Mouse (Mus musculus) midbrain, postnatal 0 days (tissue): ENCODE measurements at regions not wholly inside any gene's neighbourhood (a gene's known extent, or its start where the extent isn't known, plus 50 kb on each side); places are given as distances from the start of the nearest gene placed in this dataset.

Source experiments
- ATAC-seq: fragments of 200-750 bp; cut with Nextera tagmentation; 2 replicates; pipeline ENCODE4 v1.8.0; 2017; ENCODE audit warnings: moderate number of reproducible peaks, mild to moderate bottlenecking, moderate TSS enrichment, moderate library complexity; ENCODE audit not compliant: low FRiP score
- DNase-seq: peaks from one replicate; pipeline ENCODE4 v3.0.0-alpha.2; 2015; ENCODE audit warnings: low spot score
- H3K27ac ChIP-seq: fragments of 300-500 bp; sonication (generic); 2 replicates; pipeline ENCODE4 v1.5.1; 2014; ENCODE audit warnings: low read depth, mild to moderate bottlenecking, low read length, mixed read lengths
- H3K27me3 ChIP-seq: fragments of 300-500 bp; sonication (generic); 2 replicates; pipeline ENCODE4 v1.6.1; 2014; ENCODE audit warnings: low read length, control low read depth, mixed read lengths; ENCODE audit not compliant: insufficient read depth
- H3K36me3 ChIP-seq: fragments of 300-500 bp; sonication (generic); 2 replicates; pipeline ENCODE4 v1.6.1; 2014; ENCODE audit warnings: low read length, control low read depth, mixed read lengths; ENCODE audit not compliant: insufficient read depth
- H3K4me1 ChIP-seq: fragments of 300-500 bp; sonication (generic); 2 replicates; pipeline ENCODE4 v1.6.1; 2014; ENCODE audit warnings: mild to moderate bottlenecking, control low read depth, antibody characterized with exemption, low read length, mixed read lengths; ENCODE audit not compliant: insufficient read depth
- H3K4me2 ChIP-seq: fragments of 300-500 bp; sonication (generic); 2 replicates; pipeline ENCODE4 v1.6.1; 2014; ENCODE audit warnings: low read depth, mild to moderate bottlenecking, low read length, mixed read lengths; ENCODE audit not compliant: poor library complexity, severe bottlenecking
- H3K4me3 ChIP-seq: fragments of 300-500 bp; sonication (generic); 2 replicates; pipeline ENCODE4 v1.5.1; 2014; ENCODE audit warnings: low read depth, mild to moderate bottlenecking, low read length, moderate library complexity
- H3K9ac ChIP-seq: fragments of 300-500 bp; sonication (generic); replicated peaks from 2 replicates; pipeline ENCODE4 v1.6.1; 2014; ENCODE audit warnings: mild to moderate bottlenecking, low read length, moderate library complexity, mixed read lengths; ENCODE audit not compliant: poor library complexity, severe bottlenecking
- H3K9me3 ChIP-seq: fragments of 300-500 bp; sonication (generic); 2 replicates; pipeline ENCODE4 v1.6.1; 2016; ENCODE audit warnings: low read length, control low read depth
- CTCF ChIP-seq: IDR thresholded peaks from 2 replicates; pipeline ENCODE4 v1.5.1; 2016; ENCODE audit warnings: antibody characterized with exemption, mild to moderate bottlenecking
- WGBS: fragments of 180-500 bp; shearing (Covaris S2); extraction: QIAGEN DNeasy Blood & Tissue Kit; methylation state at CpG from one replicate; pipeline ENCODE4 v1.1.7; 2014; 5-methylcytosine and 5-hydroxymethylcytosine counted together

DNA sequence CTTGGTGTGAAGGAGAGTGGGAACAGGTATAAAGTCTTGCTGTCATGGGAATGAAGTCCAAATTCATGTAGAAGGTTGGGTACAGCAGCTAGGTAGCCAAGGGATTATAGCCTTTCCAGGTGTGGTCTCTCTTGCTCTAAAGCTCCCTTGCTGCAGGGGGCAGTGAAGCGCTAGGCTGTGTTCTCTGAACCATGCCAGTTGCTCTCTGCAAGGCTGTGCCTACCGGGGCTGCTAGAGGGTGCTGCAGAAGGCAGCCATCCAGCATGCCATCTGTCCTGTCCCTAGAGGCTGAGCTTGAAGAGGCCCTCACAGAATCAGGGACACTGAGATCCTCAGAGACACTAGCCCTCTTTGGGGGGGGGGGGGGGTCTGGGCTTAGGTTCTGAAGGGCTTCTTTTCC is 50.6 kb upstream of the Shank2 start:
- no peak overlapping the region for H3K4me2 ChIP-seq
- peak; percentile 33 for DNase-seq
- no peak overlapping the region for H3K9ac ChIP-seq
- H3K36me3 ChIP-seq = no peaks in the 10 kb centered on the region
- H3K27me3 ChIP-seq = no peaks in the 10 kb centered on the region
- H3K4me1 ChIP-seq = no peaks in the 10 kb centered on the region
- no peak overlapping the region for H3K27ac ChIP-seq
- 24% methylated on average over 2 of the region's 2 CpGs for WGBS
- no peaks in the 10 kb centered on the region for H3K9me3 ChIP-seq
- no peak for ATAC-seq
- H3K4me3 ChIP-seq = no peak overlapping the region
- TF ChIP-seq CTCF = peak; percentile 42
